Mouse (Mus musculus): ENCODE data around the gene Mcm5.

The Mcm5 gene

DNA sequence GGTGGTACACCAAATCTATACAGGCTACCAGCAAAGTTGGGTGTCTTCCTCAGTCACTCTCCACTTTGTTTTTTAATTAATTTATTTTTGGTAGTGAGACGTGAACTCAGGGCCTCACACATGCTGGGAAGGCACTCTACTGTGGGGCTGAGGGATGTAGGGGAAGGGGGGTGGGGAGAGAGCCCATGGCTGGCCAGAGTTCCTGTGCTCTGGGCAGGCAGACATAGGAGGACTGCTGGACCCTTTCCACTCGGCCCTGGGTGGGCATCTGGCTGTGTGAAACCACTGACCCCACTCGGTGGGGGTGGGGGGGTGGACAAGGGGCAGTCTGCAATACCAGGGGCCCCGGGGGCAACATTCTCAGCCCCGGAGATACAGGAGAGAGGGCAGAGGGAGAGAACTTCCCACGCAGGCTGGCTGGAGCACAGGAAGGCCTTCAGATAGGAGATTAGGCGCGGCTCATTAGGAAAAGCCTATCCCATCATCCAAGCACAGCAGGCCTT is 5.9 kb upstream of the Mcm5 start:
- DNase-seq = no peak

DNA sequence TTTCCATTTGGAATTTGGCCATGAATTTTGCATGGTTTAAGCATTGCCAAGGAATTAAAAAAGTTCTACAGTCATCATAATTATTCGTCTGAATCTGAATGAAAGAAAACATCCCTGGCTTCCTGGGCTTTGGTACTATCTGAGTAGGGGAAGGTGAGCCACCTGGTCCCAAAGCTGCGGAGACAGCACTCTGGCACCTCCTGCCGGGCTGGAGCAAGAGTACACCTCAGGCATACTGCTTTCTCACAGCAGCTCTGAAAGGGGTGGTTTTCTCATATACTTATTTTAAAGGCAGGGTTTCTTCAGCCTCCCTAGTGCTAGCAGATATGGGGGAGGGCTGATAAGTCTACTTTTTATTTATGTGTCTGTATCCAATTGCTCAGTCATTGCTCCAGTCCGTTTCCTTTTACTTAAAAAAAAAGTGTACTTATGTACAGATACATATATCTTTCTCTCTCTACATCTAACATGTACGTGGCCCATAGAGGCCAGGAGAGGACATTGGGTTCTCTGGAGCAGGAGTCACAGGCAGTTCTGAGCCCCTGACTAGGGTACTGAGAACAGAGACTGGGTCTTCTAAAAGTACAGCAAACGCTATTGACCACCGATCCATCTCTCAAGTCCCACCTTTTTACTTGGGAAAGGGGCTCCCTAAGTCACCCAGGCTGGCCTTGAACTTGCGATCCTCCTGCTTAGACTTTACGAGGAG is 688 bp upstream of the Mcm5 start:
- peak; percentile 76 for DNase-seq

DNA sequence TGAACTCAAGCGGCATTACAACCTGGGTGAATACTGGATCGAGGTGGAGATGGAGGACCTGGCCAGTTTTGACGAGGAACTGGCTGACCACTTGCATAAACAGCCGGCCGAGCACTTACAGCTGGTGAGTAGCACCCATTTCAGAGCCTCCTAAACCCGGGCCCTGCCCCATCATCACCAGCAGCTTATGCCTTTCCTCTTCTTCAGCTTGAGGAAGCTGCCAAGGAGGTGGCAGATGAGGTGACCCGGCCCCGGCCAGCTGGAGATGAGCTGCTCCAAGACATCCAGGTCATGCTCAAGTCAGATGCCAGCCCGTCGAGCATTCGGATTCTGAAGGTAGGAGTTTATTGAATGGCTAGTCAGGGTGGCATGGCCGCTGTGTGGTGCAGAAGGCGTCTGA is 724 bp downstream of the Mcm5 start:
- DNase-seq = no peak

DNA sequence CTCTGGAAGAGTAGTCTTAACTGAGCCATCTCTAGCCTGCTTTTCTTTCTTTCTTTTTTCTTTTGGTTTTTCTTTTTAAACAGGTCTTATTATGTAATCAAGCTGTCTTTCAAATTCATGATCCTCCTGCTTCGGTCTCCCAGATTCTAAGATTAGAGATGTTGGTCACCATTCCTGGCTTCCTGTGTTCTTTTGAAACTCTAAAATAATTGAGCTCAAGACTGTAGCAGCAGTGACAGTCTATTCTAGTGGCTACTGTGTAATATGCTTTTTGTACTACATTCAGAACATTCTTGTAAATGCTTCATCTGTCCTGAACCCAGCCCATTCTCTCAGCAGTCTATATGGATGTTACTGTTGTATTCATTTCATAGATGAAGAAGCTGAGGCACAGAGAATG is 9.1 kb downstream of the Mcm5 start:
- no peak for DNase-seq

DNA sequence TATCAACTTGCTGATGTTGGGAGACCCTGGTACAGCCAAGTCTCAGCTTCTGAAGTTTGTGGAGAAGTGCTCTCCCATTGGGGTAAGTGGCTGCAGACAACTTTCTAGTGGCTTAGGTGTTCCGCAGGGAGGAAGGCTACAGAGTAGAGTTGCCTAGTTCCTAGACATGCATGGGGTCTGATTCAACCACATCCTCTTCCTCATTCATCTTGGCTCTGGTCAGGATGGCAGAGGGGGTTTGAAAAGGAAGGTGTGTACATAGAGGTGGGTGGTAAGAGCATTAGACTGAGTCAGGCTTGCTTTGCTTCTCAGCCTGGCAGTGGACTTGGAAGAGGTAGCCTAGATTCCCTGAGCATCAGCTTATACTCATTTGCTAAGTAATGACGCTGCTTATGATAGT is 9.9 kb downstream of the Mcm5 start:
- DNase-seq = no peak

DNA sequence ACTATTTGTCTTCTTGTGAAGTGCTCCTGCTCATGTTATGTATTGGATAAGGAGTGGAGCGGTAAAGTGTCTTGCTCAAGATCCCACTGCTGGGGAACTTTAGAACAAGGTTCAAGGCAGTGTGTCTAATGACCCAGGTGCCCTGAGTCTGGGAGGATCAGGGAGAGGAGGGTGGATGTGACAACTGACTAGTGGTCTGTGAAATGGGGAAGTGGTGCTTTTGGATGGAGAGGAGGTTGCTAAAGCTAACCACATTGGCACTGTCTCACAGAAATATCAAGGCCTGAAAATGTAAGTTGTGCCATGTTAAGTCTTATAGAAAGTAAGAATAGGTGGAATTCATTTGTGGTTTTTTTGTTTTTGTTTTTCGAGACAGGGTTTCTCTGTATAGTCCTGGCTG is 10.4 kb downstream of the Mcm5 start:
- DNase-seq = no peak

DNA sequence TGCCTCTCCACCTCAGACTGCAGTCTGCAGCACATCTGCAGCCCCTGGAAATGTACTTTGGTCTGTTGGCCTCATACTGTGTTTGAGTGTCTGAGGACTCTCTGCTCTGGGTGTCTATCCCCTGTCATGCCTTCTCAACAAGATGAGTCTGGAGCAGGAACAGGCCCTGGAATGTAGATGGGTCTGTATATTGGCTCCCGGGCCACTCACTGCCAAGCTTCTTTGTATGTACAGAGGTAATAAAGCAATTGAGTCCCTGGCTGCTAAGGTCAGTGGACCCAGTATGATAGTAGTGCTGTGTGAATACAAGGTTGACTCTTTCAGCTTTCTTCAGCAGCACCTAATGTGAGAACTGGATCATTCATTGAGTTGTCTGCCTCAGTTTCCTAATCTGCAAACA is 18.0 kb downstream of the Mcm5 start:
- no peak for DNase-seq

DNA sequence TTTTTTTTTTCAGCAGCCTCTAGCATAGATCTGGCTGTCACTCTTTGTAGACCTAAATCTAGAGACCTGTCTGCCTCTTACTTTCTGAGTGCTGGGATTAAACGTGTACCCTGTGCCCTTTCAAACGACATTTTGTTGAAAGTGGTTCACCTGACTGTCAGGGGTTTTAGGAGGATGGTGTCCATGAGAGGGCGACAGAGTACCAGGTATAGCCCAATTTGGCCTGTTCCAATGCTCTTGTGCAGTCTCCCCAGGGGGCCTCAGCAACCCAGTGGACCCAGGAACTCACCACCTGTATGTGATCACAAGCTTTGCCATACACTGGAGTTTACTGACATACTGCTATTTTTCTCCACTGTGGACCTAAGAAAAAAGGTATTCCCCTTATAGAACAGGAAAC is 23.1 kb downstream of the Mcm5 start:
- peak; percentile 48 for DNase-seq

DNA sequence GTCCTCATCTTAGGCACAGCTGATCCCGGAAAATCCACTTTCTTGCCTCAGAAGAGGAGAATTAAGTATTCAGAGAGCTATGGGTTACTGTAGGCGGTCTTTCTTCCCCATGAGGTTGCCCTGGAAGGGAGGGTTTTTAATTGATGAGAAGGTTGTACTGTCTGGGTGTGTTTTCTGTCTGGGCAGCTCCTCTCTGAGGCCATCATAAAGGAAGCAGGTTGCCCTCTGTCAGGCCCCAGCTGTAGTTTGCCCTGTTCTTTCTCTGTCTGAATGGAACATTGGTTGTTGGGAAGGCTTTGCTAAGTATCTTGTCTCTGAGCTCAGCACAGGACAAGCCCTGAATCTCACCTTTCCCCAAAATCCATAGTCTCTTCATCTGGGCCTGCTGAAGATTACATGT is 24.0 kb downstream of the Mcm5 start:
- no peak for DNase-seq

DNA sequence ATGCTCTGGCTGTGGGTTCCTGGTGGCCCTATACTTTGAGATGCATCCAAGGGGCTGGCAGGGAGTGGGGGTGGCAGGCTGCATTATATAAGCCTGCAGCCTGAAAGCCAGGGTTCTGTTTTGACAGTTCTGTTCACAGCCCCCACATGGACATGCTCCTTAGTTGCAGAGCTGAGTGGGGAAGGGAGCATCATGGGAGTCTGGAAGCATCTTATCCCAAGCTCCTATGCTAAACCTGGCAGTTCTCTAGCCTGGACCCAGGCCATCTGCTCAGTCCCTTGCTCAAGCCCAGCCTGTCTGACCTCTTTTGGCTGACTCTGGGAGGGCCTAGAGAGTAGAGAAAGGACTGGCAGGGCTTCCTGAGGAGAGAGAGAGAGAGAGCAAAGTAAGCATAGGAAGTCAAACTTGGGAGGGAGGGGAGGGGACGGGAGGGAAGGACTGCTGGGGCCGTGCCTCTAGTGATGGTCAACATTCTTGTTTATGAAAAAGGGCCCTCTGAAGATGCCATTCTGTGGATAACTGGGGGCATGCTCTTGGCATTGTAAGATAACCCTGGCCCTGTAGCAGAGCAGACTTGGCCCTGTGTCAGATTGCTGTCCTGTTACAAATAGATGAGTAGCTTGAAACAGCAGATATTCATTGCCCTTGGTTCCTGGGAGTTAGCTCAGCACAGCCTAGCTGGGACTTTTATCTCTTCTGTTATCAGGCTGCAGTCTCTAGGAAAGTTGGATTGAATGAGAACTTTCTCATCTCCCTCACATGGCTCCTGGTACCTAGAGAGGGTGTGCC is 25.4 kb downstream of the Mcm5 start:
- DNase-seq = peak; percentile 40

DNA sequence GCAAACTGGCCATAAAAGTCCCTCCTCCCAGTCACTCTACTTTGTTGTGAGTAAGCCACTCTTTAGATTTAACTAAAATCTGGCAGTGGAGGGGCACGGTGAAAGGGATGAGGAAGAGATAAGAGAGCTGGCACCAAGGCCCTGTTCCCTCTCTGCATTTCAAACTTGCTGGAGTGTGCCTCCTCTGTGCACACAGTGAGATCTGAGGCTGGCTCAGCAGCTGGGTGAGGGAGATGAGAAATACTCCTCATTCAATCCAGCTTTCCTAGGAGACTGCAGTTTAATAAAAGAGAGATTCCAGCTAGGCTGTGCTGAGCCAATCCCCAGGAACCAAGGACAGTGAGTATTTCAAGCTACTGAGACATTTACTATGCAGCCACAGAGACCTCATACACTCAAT is 26.4 kb downstream of the Mcm5 start:
- DNase-seq = no peak

DNA sequence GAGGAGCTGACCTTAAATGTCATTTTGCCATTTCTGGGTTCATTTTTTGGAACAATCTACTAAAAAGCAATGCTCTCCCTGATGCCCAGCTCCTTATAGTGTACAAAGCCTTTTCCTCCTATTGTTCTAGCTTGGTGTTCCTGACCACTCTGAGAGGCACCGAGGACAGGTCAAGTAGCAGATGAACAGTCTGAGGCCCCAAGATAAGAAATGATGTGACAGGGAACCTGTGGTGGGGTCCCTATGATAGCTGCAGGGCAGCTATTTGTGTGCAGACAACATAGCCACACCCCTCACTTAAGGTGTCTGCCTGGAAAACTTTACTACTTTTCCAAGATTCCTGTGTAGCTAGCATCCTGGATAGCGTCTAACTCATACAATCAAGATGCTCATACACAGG is 26.9 kb downstream of the Mcm5 start:
- no peak for DNase-seq

DNA sequence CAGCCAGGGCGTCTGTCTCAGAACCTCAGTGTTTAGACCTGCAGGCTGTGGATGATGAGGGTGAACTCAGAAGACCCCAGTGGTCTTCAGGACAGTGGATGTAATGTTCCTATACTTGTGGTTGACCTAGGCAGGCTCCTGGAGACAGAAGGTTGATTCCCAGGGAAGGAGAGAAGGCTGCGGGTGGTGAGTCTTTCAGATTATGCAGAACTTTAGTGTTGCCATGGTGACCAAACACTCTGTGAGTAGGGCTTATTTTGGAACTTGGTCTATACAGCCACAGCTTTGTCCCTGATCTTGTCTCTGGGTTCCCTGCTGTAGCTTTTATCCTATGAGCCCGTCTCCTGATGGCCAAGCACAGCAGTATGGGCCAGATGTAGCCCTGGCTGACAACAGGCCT is 28.2 kb downstream of the Mcm5 start:
- no peak for DNase-seq

DNA sequence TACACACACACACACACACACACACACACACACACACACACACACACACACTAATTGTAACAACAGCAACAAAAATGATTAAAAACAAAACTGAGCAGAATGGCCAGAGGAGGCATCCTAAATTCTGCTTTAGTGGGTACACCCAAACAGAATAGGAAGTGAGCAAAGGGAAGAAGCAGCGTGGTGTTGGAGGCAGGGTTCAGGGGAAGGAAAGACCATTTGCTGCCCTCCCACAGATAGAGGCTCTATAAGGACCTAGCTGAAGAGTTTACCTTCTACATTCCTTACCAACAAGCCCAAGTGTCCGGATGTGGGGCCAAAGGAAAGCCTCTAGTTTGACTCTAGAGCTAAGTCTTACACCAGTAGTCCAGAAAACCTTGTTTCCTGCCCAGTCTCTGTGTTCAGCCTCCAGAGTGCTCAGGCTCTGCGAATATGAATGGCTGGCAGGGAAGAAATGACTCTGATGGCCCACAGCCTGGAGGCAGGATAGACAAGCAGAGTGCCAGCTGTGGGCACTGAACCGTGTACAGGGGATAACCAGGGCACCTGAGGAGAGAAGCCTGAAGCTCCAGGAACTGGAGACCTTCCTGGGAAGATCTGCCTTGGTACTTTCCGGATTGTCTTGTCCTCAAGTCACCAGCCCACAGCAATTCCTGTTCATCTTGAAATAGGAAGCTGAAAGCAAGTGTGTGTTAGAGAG is 41.7 kb downstream of the Mcm5 start:
- DNase-seq = no peak

DNA sequence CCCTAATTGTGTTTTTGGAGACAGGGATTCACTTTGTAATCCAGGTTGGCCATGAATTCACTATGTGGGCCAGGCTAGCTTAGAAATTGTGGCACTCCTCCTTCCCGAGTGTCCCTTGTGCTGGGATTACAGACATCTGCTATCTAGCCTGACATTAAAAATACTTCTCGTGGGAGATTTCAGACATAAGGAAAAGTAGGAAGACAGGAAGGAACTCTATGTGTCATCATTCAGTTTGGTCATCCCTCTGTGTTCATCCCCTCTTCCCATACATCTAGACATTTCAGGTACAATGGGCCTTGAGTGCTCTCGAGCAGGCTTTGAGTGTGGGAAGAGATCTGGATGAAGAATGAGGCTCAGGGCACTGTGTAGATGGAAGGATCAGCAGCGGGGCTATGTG is 42.4 kb downstream of the Mcm5 start:
- DNase-seq = no peak

DNA sequence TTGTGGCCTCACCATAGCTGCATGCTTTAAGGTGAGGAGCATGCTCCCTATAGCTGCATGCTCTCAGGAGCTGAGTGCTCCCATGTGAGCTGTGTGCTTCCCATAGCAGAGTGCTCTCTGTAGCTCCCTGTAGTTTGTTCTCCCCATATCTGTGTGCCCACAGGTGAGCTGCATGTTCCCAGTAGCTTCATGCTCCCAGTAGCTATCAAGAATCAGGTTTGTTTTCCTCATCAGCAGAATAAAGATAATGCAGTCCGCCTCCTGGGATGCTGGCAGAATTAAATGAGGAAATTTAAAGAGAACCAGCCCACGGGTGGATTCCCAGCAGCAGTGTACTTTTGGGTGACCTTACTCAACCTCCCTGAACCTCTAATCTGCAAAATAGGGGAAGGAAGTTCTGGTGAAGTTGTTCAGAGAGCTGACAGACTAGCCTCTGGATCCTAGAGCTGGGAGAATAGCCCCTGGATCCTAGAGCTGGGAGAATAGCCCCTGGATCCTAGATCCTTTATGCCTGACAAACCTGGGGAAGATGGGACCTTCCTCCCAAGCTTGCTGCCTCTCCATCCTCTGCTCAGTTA is 43.2 kb downstream of the Mcm5 start:
- DNase-seq = no peak

DNA sequence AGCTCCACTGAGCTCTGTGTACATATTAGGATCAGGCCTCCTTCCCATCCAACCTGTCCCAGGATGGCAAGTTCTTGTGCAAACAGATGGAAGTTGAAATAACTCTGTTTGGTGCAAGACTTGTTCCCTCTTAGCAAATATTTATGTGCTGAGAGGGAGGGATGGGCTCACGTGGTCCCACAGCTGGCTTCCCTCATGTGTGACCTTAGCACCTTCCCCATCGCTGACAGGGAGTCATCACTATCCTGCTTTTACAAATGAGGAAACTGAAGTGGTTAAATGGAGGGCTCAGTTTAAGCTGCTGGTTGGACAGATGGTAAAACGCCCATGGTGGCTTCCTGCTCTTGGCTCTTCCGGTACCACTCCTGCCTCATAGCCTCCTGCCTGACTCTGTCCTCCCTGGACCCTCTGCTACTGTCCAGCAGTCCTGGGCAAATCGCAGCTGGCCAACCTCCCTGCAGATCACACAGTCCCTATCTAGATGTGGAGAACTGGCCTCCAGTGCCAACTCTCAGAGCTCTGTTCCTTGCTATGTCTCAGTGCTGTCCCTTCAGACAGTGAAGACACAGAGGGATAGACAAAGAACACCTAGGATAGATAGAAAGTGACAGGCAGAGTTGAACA is 45.6 kb downstream of the Mcm5 start:
- DNase-seq = no peak

DNA sequence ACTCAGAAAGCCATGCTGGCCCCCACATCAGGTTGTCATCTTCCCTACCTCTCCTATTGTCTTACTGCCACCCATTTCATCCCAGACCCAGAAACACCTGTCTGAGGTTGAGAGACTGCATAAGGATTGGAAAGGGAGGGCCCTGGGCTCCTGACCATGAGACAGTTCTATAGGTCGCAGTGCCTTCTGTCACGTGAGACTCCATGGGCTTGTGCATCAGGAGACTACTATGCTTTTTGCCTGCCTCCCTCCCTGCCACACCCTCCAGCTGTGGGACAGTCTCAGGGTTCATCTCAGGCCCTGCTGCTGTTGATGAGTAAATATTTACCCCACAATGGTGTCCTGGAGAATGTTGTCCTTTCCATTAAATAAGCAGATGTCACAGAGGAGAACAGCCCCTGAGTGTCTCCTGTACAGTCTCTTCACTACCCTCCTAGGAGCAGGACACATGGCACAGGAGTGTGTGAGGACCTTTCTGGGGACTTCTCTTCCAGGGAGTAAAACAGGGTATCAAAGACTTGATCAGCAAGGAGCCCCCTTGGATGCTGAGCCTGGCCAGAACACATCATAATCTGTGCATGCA is 46.5 kb downstream of the Mcm5 start:
- no peak for DNase-seq

DNA sequence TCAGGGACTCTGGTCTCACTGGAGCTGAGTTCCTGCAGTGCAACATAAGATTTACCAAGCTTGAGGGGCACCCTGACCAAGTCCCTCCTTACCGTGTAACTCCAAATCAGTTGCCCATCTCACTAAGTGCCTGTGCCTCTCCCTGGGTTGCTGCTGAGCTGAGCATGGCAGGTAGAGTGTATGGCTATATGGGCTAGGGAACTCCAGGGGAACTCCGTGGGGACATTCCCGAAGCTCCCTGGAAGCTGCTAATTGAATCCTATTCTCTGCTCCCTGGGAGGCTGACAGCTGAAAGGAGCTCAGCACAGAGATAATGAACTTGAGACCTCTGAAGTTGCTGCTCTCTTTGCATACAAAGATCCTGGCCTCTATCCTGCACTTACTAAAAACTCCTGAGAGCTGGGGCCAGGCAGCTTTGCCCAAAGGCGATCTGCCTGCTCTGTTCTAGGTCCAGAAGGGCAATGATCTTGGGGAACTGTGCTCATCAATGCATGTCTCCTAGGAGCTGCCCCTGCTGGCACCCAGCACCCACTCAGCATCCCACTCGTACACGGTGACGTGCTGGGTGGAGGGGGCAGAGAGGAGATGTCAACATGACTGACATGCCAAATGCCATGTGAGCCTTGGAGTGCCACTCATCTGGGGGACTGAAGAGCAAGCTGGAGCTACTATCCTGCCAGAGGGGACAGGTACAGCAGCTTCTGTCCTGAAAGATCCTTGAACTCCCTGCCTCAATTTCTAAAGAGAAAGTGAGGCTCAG is 48.3 kb downstream of the Mcm5 start:
- DNase-seq = no peak

DNA sequence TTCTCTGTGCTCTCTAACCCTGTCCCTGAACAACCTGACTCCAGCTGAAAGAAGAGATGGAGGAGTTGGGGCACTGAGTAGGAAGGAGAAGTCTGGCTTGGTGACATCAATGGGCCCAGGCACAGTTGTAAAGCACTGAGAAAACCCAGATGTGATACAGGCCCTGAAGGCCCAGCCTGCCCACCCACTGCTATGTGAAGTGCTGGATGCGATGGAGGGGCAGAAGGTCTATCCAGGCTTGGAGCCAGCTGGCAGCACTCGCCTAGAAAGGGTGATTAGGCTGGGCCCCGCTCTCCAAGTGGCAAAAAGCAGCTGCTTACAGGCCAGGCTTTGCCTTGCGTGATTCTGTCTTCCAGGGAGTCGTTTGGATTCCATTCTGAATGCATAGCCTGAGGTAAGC is 60.0 kb downstream of the Mcm5 start:
- DNase-seq = no peak

DNA sequence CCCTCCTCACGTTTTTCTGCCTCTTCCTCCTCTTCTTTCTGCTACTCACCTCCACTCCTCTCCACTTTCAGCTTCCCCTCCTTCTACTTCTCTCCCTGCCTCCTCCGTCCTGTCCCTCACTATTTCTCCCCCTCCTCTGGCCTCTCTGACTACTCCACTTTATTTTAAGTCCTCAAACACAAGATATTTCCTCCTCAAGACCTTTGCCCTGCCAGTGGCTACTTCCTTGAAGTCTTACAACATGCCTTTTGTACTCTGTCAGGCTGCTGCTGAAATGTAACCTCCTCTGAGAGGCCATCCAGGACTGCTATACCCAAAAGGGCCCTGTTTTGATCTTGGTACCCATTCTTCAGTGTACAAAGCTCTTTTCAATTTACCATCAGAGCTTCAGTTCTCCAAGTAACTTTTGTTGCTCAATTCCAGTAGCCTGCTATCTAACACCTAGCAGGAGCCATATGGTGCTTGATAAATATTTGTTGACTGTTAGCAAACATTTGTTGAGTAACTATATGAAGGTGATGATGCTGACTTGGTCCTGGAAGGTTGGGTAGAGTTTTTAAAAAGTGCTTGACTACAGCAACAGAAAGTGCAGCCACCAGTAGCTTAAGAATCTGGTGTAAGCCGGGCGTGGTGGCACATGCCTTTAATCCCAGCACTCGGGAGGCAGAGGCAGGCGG is 62.8 kb downstream of the Mcm5 start:
- no peak for DNase-seq
